Mouse (Mus musculus): ENCODE results near the gene Dctn1. TPM values are rescaled to one million over a fixed set of nuclear protein-coding genes. Genes with fewer than 3 reads are reported as not detected.

Dctn1 gene
- total and polyA plus RNA-seq, 3 experiments, result 51.6 to 243 (median 83.0) TPM

DNA sequence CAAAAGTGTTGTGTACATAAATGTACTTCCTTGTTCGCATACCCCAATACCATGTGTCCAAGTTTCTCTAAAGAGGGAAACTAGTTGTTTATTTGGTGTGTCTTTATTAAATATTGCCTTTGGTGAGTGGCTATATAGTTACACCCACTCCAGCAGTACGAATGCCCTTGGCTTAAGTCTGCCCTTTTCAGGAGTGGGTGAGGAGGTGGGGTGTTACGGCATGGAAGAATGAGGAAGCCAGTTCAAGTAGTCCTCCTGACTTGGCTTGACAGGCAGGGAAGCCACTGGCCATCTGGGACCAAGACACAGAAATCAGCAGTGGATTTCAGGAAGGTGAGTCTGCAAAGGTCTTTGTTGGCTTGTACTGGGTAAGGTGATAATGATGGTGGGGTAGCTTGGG lies 40.1 kb downstream of the Dctn1 start:
- Histone ChIP-seq H3K4me1 (ENCODE audit: insufficient read depth, low read depth, low read length) (no peaks in the 10 kb centered on the region; the same call in 1 of the 2 replicates), H3K27me3 (ENCODE audit: insufficient read depth, low read length) (peaks cover 33% of the 10 kb centered on the region), H3K4me3 (ENCODE audit: low read depth, low read length) (no peak overlapping the region), H3K36me3 (replicated peaks) (peaks cover 2% of the 10 kb centered on the region), H3K9me3 (replicated peaks) (no peaks in the 10 kb centered on the region)
- no peak for DNase-seq (ENCODE audit: low spot score)
- ATAC-seq (ENCODE audit: extremely low read depth, insufficient number of reproducible peaks, low FRiP score, poor library complexity, severe bottlenecking), result no peak
- TF ChIP-seq GATA2 (IDR thresholded peaks at IDR 0.05; ENCODE audit: borderline replicate concordance, low read depth, low read length) (no peak), POLR2AphosphoS5 (IDR thresholded peaks at IDR 0.05; ENCODE audit: insufficient replicate concordance, low read depth, low read length) (no peak), CTCF (IDR thresholded peaks at IDR 0.05; ENCODE audit: low read depth, low read length) (no peak)

- DNase-seq (ENCODE audit: low spot score), result no peak
- no peak for ATAC-seq (ENCODE audit: extremely low read depth, insufficient number of reproducible peaks, low FRiP score, poor library complexity, severe bottlenecking)
- H3K4me3 ChIP-seq (ENCODE audit: low read depth, low read length), result no peak overlapping the region
- H3K36me3 ChIP-seq (replicated peaks), result no peaks in the 10 kb centered on the region
- TF ChIP-seq TAL1 (conservative IDR thresholded peaks at IDR 0.05; ENCODE audit: low read depth, low read length), result no peak
- TF ChIP-seq POLR2AphosphoS5 (IDR thresholded peaks at IDR 0.05; ENCODE audit: insufficient replicate concordance, low read depth, low read length), result no peak
- TF ChIP-seq CTCF (IDR thresholded peaks at IDR 0.05; ENCODE audit: low read depth, low read length), result no peak
- no peak for TF ChIP-seq GATA1 (IDR thresholded peaks at IDR 0.05; ENCODE audit: borderline replicate concordance, low read length)
- no peak for TF ChIP-seq GATA2 (IDR thresholded peaks at IDR 0.05; ENCODE audit: borderline replicate concordance, low read depth, low read length)
- peaks cover 33% of the 10 kb centered on the region for H3K27me3 ChIP-seq (ENCODE audit: insufficient read depth, low read length)
- no peaks in the 10 kb centered on the region for H3K9me3 ChIP-seq (replicated peaks)
- no peaks in the 10 kb centered on the region; the same call in 1 of the 2 replicates for H3K4me1 ChIP-seq (ENCODE audit: insufficient read depth, low read depth, low read length)
Observed at GRCm38 (mm10) chr6:83206321-83206720, 40.6 kb downstream of the Dctn1 start.

DNA sequence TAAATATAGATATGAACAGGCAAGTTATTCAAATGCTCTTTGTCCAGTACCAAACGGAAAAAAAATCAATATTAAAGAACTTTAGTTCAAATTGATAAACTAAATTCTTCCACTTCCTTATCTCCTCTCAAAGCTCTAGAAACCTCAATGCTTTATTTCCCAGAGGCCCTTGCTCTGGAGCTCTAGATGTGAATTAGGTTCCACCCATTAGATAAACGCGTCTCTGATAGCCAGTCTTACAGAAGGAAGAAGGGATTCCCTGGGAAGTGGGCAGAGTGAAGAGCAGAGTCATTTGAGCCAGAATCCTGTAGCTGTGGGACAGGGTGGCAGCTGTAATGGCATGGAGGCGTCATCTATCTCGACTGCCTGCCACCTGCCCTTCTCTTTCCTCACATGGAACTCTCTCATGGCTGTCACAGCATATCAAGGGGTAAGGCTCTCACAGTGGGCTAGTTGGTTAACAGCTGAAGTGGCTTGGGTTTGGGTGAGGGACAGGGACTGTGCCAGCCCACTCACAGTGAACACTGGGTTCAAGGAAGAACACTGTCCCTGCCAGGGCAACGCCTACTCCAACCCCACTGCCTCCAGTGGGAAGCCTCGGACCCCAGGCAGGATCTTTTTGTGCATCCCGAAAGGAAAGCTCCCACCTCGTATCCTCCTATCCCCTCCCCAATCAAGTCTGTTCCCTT lies 41.8 kb downstream of the Dctn1 start:
- no peak for DNase-seq (ENCODE audit: low spot score)
- Histone ChIP-seq H3K4me3 (ENCODE audit: low read depth, low read length) (no peak overlapping the region), H3K9me3 (replicated peaks) (no peaks in the 10 kb centered on the region), H3K4me1 (ENCODE audit: insufficient read depth, low read depth, low read length) (no peaks in the 10 kb centered on the region; the same call in 1 of the 2 replicates), H3K27me3 (ENCODE audit: insufficient read depth, low read length) (peaks cover 38% of the 10 kb centered on the region), H3K36me3 (replicated peaks) (no peaks in the 10 kb centered on the region)
- TF ChIP-seq CTCF (IDR thresholded peaks at IDR 0.05; ENCODE audit: low read depth, low read length) (no peak), TAL1 (conservative IDR thresholded peaks at IDR 0.05; ENCODE audit: low read depth, low read length) (no peak), GATA1 (IDR thresholded peaks at IDR 0.05; ENCODE audit: borderline replicate concordance, low read length) (no peak), POLR2AphosphoS5 (IDR thresholded peaks at IDR 0.05; ENCODE audit: insufficient replicate concordance, low read depth, low read length) (no peak), GATA2 (IDR thresholded peaks at IDR 0.05; ENCODE audit: borderline replicate concordance, low read depth, low read length) (no peak)
- no peak for ATAC-seq (ENCODE audit: extremely low read depth, insufficient number of reproducible peaks, low FRiP score, poor library complexity, severe bottlenecking)

GRCm38 (mm10) chr6:83208050-83208400 lies 42.3 kb downstream of the Dctn1 start:
- Histone ChIP-seq H3K36me3 (replicated peaks) (no peaks in the 10 kb centered on the region), H3K9me3 (replicated peaks) (no peaks in the 10 kb centered on the region), H3K4me1 (ENCODE audit: insufficient read depth, low read depth, low read length) (no peaks in the 10 kb centered on the region; the same call in 1 of the 2 replicates), H3K4me3 (ENCODE audit: low read depth, low read length) (no peak overlapping the region), H3K27me3 (ENCODE audit: insufficient read depth, low read length) (peaks cover 38% of the 10 kb centered on the region)
- DNase-seq (ENCODE audit: low spot score) (no peak), ATAC-seq (ENCODE audit: extremely low read depth, insufficient number of reproducible peaks, low FRiP score, poor library complexity, severe bottlenecking) (no peak)
- no peak for TF ChIP-seq GATA1 (IDR thresholded peaks at IDR 0.05; ENCODE audit: borderline replicate concordance, low read length)
- no peak for TF ChIP-seq GATA2 (IDR thresholded peaks at IDR 0.05; ENCODE audit: borderline replicate concordance, low read depth, low read length)
- no peak for TF ChIP-seq TAL1 (conservative IDR thresholded peaks at IDR 0.05; ENCODE audit: low read depth, low read length)
- no peak for TF ChIP-seq POLR2AphosphoS5 (IDR thresholded peaks at IDR 0.05; ENCODE audit: insufficient replicate concordance, low read depth, low read length)
- TF ChIP-seq CTCF (IDR thresholded peaks at IDR 0.05; ENCODE audit: low read depth, low read length), result no peak

DNA sequence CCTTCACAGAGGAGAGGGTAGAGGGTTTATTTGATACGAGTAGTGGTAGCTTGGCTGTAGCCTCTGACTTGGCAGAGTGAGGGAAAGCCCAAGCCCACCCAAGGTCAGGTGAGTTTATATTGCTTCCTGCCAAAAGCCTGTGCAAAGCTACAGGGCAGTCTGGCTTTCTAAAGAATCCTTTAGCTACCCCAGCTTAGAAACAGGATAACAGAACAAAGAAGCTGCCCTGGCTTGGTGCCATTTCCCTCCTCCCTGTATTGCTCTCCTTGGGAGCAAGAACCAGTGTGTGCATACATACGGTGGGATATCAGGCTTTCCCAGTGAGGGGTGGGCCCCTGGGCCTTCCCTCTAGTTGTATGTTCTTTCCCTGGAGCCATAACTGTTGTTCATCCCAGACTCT lies 44.8 kb downstream of the Dctn1 start:
- H3K27me3 ChIP-seq (ENCODE audit: insufficient read depth, low read length), result peaks cover 25% of the 10 kb centered on the region
- no peaks in the 10 kb centered on the region for H3K36me3 ChIP-seq (replicated peaks)
- no peak overlapping the region for H3K4me3 ChIP-seq (ENCODE audit: low read depth, low read length)
- DNase-seq (ENCODE audit: low spot score) (no peak), ATAC-seq (ENCODE audit: extremely low read depth, insufficient number of reproducible peaks, low FRiP score, poor library complexity, severe bottlenecking) (no peak)
- no peak for TF ChIP-seq POLR2AphosphoS5 (IDR thresholded peaks at IDR 0.05; ENCODE audit: insufficient replicate concordance, low read depth, low read length)
- no peak for TF ChIP-seq TAL1 (conservative IDR thresholded peaks at IDR 0.05; ENCODE audit: low read depth, low read length)
- no peak for TF ChIP-seq CTCF (IDR thresholded peaks at IDR 0.05; ENCODE audit: low read depth, low read length)
- TF ChIP-seq GATA1 (IDR thresholded peaks at IDR 0.05; ENCODE audit: borderline replicate concordance, low read length), result no peak
- no peak for TF ChIP-seq GATA2 (IDR thresholded peaks at IDR 0.05; ENCODE audit: borderline replicate concordance, low read depth, low read length)
- no peaks in the 10 kb centered on the region for H3K9me3 ChIP-seq (replicated peaks)
- no peaks in the 10 kb centered on the region; the same call in 1 of the 2 replicates for H3K4me1 ChIP-seq (ENCODE audit: insufficient read depth, low read depth, low read length)

- no peak for TF ChIP-seq POLR2AphosphoS5 (IDR thresholded peaks at IDR 0.05; ENCODE audit: insufficient replicate concordance, low read depth, low read length)
- TF ChIP-seq CTCF (IDR thresholded peaks at IDR 0.05; ENCODE audit: low read depth, low read length), result no peak
- no peak for TF ChIP-seq GATA1 (IDR thresholded peaks at IDR 0.05; ENCODE audit: borderline replicate concordance, low read length)
- TF ChIP-seq TAL1 (conservative IDR thresholded peaks at IDR 0.05; ENCODE audit: low read depth, low read length), result no peak
- TF ChIP-seq GATA2 (IDR thresholded peaks at IDR 0.05; ENCODE audit: borderline replicate concordance, low read depth, low read length), result no peak
- Histone ChIP-seq H3K4me1 (ENCODE audit: insufficient read depth, low read depth, low read length) (no peaks in the 10 kb centered on the region; the same call in 1 of the 2 replicates), H3K4me3 (ENCODE audit: low read depth, low read length) (no peak overlapping the region), H3K27me3 (ENCODE audit: insufficient read depth, low read length) (peaks cover 20% of the 10 kb centered on the region), H3K9me3 (replicated peaks) (no peaks in the 10 kb centered on the region), H3K36me3 (replicated peaks) (no peaks in the 10 kb centered on the region)
- DNase-seq (ENCODE audit: low spot score), result no peak
- no peak for ATAC-seq (ENCODE audit: extremely low read depth, insufficient number of reproducible peaks, low FRiP score, poor library complexity, severe bottlenecking)
Observed at GRCm38 (mm10) chr6:83211526-83211925, 45.8 kb downstream of the Dctn1 start.

Measured in G1E (cell line).